Mouse (Mus musculus) cerebellum, adult 11 months (tissue): ENCODE results near the gene Cxcl3.

Experiments used
- DNase-seq: peaks from one replicate; pipeline ENCODE4 v3.0.0; 2022

The Cxcl3 gene

GRCm38 (mm10) chr5:90785659-90786588, at the start of gene Cxcl3:
Cxcl3 (plus strand) TSS chr5:90786103.
- DNase-seq = no peak

- DNase-seq = no peak
These were observed 43.9 kb upstream of the Cxcl3 start for GRCm38 (mm10) chr5:90742029-90742428.

GRCm38 (mm10) chr5:90753934-90754333, 32.0 kb upstream of the Cxcl3 start:
- DNase-seq = no peak

GRCm38 (mm10) chr5:90758020-90758605, 27.8 kb upstream of the Cxcl3 start:
- DNase-seq = no peak

- no peak for DNase-seq
These were observed 26.5 kb upstream of the Cxcl3 start, which contains the start of gene Cxcl5 for GRCm38 (mm10) chr5:90759077-90760065. Cxcl5 (plus strand) TSS chr5:90759360.

- DNase-seq = no peak
These were observed 25.6 kb upstream of the Cxcl3 start for GRCm38 (mm10) chr5:90760303-90760702.

- no peak for DNase-seq
These were observed 25.1 kb upstream of the Cxcl3 start for GRCm38 (mm10) chr5:90760844-90761243.

GRCm38 (mm10) chr5:90761834-90762233, 24.1 kb upstream of the Cxcl3 start:
- DNase-seq = no peak

GRCm38 (mm10) chr5:90763912-90764665, 21.8 kb upstream of the Cxcl3 start:
- no peak for DNase-seq

- DNase-seq = no peak
These were observed 19.9 kb upstream of the Cxcl3 start for GRCm38 (mm10) chr5:90765821-90766606.

GRCm38 (mm10) chr5:90768218-90768617, 17.7 kb upstream of the Cxcl3 start, which contains the start of gene Ppbp:
Ppbp (plus strand) TSS chr5:90768518.
- no peak for DNase-seq

GRCm38 (mm10) chr5:90771369-90771768, 14.5 kb upstream of the Cxcl3 start:
- DNase-seq = no peak

GRCm38 (mm10) chr5:90771880-90772653, 13.8 kb upstream of the Cxcl3 start, which contains the start of gene Pf4:
Pf4 (plus strand) TSS chr5:90772435.
- no peak for DNase-seq

- DNase-seq = no peak
These were observed 10.3 kb upstream of the Cxcl3 start for GRCm38 (mm10) chr5:90775562-90775961.

- no peak for DNase-seq
These were observed 8.3 kb upstream of the Cxcl3 start for GRCm38 (mm10) chr5:90777621-90778020.

- DNase-seq = no peak
These were observed 7.0 kb upstream of the Cxcl3 start for GRCm38 (mm10) chr5:90778856-90779255.

- no peak for DNase-seq
These were observed 2.2 kb upstream of the Cxcl3 start for GRCm38 (mm10) chr5:90783697-90784096.

GRCm38 (mm10) chr5:90788114-90788513, 2.2 kb downstream of the Cxcl3 start:
- DNase-seq = no peak

- DNase-seq = no peak
These were observed 3.6 kb downstream of the Cxcl3 start for GRCm38 (mm10) chr5:90789306-90790073.
